Mouse (Mus musculus): ENCODE measurements around the gene Vmn1r43.
"Not testable (repeated sequence)": the region's sequence is repeated elsewhere in the genome, so short reads cannot be mapped to it uniquely, and the experiment has no call there.

The Vmn1r43 gene

DNA sequence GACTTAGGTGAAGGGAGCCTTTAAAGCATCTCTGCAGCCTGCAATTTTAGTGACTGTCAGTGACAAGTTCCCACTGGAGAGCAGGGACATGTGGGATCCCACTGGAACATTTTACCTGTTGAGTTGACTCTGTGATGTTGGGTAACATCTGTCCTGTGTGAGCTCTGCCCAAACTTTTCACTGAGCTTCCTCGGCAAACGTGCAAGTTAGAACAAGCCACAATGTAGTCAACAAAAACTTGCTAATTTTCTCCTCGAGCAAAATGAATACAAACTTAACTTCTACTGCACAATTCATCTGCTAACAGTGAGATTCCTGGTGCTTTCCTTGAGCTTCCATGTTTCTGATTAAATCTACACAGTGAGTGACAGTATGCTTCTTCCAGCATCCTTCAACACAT is at the start of gene Vmn1r43, which contains the start of gene Vmn1r42:
Vmn1r43 (minus strand) TSS at position 101 of the 400 bp plus-strand sequence.
Vmn1r42 (minus strand) TSS at position 101 of the 400 bp plus-strand sequence.
- DNase-seq (ENCODE audit: low read depth, low spot score): not testable (repeated sequence)

DNA sequence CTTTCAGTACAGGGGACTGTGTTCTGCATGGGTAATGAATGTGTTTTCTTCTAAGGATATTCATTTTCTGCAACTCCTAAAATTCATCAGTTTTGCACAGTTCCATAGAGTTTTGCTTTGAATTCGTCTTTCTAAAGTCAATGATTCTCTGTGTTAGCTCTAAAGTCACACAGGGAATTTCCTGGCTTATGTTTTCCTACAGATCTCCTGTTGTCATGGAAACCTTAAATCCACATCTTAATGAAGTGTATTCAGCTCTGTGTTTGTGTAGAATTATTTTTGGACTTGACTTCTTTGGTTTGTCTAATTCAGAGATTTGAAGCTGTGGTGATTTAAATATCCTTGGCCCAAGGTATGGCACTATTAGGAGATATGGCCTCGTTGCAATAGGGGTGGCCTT is 7.6 kb upstream of the Vmn1r43 start:
- DNase-seq (ENCODE audit: low read depth, low spot score): no peak

DNA sequence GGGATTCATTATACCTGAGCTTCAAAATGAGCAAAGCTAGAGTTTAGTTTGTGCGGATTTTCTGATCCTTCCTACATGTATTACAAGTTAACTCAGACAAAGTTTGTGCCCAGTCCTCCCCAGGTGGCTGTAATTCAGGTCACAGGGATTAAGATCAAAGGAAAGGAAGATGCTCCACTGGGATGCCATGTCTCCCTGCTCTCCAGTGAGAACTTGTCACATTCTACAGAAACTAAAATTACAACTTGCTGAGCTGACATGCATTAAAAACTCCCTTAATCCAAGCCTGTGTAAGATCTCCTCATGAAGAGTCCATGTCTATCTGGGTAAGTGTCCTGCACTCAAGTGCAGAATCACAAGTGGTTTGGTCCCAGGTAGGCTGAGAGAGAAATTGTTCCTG is 7.1 kb upstream of the Vmn1r43 start, which contains the start of gene Vmn1r44:
Vmn1r44 (plus strand) TSS at position 301 of the 400 bp plus-strand sequence.
- no peak for DNase-seq (ENCODE audit: low read depth, low spot score)

GRCm38 (mm10) chr6:89880867-89881266 is 4.7 kb upstream of the Vmn1r43 start:
- no peak for DNase-seq (ENCODE audit: low read depth, low spot score)

- DNase-seq (ENCODE audit: low read depth, low spot score): no peak
Measured at GRCm38 (mm10) chr6:89876963-89877362, 750 bp upstream of the Vmn1r43 start.

DNA sequence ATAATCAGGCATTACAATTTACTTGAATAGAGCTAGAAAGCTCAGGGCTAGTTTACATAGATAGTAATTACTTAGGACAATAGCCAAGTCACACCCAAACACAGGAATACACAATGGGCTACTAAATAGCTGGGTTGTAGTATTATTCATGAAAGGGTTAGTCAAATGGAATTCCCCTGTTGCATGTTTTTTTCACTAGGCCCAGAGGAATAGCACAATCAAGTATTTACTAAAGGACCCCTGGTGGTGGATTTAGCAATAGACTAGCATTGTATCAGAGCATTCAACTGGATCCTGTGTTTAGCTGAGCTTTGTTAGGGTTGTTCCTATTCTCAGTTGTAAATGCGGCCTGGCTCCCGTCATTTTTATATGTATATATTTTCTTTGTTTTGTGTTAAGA is 8.2 kb downstream of the Vmn1r43 start:
- DNase-seq (ENCODE audit: low read depth, low spot score): no peak

- no peak for DNase-seq (ENCODE audit: low read depth, low spot score)
Measured at GRCm38 (mm10) chr6:89867276-89867675, 8.9 kb downstream of the Vmn1r43 start.

DNA sequence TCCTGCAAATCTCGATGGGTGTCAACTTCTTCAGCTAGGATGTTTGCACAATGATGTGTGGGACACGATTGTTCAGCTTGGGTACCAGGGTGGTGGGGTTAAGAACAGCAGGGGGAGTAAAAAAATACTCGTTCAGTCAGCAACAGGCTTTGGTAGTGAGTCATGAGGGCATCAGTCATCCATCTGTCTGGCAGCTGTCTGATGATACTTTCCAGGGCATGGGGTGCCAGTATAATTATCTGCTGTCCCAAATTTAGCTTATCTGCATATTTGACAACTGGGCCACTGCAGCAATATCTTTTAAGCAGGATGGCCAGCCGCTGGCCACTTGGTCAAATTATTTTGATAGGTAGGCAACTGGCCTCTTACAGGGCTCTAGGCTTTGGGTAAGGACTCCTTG is 12.4 kb downstream of the Vmn1r43 start:
- DNase-seq (ENCODE audit: low read depth, low spot score): no peak

- no peak for DNase-seq (ENCODE audit: low read depth, low spot score)
Measured at GRCm38 (mm10) chr6:89859839-89860238, 16.4 kb downstream of the Vmn1r43 start.

DNA sequence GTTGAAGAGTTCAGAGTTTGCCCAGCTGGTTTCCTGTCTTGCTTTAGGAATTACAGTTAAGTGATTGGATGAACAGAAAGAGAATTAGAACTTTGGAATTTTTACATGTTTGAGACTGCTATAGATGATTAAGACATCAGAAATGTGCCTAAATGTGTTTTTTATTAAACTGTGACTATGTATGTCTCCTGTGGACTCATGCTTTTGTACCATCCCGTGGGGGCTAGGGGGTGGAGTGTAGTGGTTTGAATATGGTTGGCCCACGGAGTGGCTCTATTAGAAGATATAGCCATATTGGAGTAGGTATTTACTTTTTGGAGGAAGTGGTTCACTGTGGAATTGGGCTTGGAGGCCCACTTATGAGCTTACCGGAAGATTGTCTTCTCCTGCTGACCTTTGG is 18.7 kb downstream of the Vmn1r43 start:
- DNase-seq (ENCODE audit: low read depth, low spot score): no peak
